Mouse (Mus musculus) olfactory bulb, adult 2 months (tissue): ENCODE data around the gene Syt9.

ENCODE experiments used
- CTCF ChIP-seq: fragments of 200-500 bp; IDR thresholded peaks from 2 replicates; pipeline ENCODE4 v1.5.1; 2012; ENCODE audit warnings: low read depth, mild to moderate bottlenecking, low read length, moderate library complexity; ENCODE audit not compliant: insufficient read depth
- POLR2A ChIP-seq: fragments of 200-500 bp; IDR thresholded peaks from 2 replicates; pipeline ENCODE4 v1.6.1; 2012; ENCODE audit warnings: mild to moderate bottlenecking, low read depth, low read length, moderate library complexity; ENCODE audit not compliant: insufficient read depth

- no peak for TF ChIP-seq POLR2A
- TF ChIP-seq CTCF = no peak
Measured at GRCm38 (mm10) chr7:107553461-107553860, 182.9 kb downstream of the Syt9 start.
